Mouse (Mus musculus) induced T-regulatory cell, adult 2 months (primary cell): Measurements from ENCODE around the gene Srp54a.
"Not testable (repeated sequence)": the region's sequence is repeated elsewhere in the genome, so short reads cannot be mapped to it uniquely, and the experiment has no call there.

ENCODE experiments used
- DNase-seq: peaks from one replicate; pipeline ENCODE4 v3.0.0-alpha.2; 2012; ENCODE audit warnings: low read depth

The Srp54a gene

GRCm38 (mm10) chr12:55124731-55125130, 44.7 kb downstream of the Srp54a start:
- DNase-seq = not testable (repeated sequence)

GRCm38 (mm10) chr12:55135540-55135939, 55.5 kb downstream of the Srp54a start:
- not testable (repeated sequence) for DNase-seq

- not testable (repeated sequence) for DNase-seq
Measured at GRCm38 (mm10) chr12:55137859-55138258, 57.8 kb downstream of the Srp54a start.

DNA sequence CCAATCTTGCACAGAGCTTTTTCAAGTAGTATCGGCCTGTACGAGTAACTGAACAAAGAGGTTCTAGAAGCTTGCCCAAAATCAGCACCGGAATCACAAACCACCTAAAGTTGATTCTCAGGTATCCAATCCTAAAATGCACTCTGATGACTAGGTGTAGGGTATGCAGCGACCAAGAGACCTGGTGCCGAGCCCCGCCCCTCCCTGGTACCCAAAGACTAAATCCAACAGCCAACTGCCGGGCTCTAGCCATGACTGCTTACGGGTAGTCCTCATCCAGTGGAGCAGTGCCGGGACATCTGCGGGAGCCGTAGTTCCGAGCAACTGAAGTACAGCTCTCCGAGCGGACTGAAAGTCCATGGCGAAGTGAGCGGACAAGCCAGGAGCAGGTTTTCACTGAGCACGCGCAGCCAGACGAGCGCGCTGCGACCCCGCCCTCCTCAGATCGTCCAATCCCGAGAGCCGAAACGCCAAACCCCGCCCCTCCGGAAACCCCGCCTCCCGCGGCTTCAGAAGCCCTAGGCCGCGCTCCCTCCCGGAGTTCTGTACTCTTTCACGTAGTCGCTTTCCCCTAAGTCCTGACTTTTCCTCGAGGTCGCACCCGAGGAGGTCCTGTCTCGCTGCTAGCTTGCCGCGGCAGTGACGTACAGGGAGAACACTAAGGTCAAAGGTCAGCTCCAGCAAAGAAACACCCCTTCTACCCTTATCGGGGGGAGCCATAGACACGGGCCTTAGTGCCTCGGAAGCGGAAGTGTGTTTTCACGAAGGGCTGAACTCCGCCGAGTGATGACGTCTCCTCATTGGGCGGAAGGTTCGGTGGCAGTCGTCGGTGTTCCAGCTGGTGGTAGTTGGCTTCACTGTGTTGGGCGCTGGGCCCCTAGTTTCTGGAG, 74.7 kb downstream of the Srp54a start, which contains the start of gene Srp54b:
Gene Srp54b (plus strand): TSS at position 546 of the 890 bp plus-strand sequence.
- not testable (repeated sequence) for DNase-seq

DNA sequence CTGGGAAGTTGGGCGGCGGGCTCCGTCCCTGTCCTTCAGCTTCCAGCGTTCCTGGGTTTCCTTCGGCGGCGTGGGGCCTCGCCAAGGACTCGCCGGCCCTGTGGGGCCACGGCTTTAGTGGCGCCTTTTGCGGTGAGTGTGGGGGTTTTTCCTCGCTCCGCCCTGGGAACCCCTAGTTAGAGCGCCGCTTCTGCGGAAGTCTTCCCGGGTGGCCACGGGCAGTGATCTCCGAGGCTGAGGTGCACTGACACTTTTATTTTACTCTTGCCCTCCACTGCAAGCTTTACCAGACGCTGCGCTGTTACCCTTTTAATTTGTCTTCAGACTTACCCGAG, 75.4 kb downstream of the Srp54a start:
- DNase-seq = not testable (repeated sequence)
